Mouse (Mus musculus): ENCODE measurements around the gene Cpd.
A peak's percentile ranks its signal among the peaks of the same experiment; 100 is the strongest.

Cpd gene

DNA sequence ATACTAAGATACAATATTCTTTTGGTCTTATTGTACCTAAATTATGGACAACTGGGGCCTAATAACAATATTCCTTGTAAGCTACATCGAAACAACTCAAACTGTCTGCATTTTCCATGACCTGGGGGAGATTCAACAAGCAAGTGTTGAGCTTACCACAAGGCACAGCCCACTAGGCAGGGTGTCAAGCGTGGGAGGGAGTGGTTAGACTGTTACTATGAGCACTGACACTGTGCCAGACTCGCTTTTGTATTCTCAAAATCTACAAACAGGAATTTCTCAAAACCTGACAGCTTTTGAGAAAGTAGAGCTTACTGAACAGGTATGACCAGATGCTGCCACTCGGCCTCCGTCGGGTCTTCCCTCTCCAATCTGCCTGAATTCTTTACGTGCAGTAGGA is 55.5 kb downstream of the Cpd start:
- DNase-seq (ENCODE audit: low spot score in 2 of 2), result peak in 1 of 2 experiments; percentile 19

DNA sequence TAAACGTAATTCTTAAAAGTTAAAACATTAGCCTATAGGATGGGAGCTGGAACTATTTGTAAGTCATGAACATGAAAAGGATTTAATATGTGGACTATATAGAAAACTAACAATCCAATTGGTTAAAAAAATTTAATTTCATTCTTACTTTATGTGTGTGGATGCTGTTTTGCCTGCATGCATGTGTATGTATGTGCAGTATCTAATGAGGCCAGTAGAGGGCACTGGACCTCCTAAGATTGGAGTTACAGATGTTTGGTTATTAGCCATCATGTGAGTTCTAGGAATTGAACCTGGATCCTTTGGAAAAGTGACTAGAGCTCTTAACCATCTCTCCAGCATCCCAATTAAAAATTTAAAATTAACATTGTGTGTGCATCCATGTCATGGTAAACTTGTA is 57.6 kb downstream of the Cpd start:
- DNase-seq (ENCODE audit: low spot score in 2 of 2), result peak; percentile 18 to 23

DNA sequence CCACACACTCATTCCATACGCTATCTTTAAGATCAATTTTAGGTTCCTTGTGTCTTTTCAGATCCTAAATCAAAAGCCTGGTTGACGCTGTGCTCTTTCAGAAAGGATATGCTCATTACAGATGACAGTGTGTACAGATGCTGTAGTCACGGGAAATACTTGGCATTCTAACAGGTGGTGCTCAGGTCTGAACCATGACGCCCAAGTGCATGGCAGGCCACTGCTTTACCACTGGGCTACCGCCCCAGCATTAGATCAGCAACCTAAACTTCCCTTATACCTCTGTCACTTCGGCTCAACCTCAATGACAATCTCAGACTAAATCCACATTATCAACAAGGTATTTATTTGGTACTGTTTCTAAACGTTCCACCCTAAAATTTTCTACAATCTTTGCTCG is 71.3 kb downstream of the Cpd start:
- no peak for DNase-seq (ENCODE audit: low spot score in 2 of 2)

DNA sequence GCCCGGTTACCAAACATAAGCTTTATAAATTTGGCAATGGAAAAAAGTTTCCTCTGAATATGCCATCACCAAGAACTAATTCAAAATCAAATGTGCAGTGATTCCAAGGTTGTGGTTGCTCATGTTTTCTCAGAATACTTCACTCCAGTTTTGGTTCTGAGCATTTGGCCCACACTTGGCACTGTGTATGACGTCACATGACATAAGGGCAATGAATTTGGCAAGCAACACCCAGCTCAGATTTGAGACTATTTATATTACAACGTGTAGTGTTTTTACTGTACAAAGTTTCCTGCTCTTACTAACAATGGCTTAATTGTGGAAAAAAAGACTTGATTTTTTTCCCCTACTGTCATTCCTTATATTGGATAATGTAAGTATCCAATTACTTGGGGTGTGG is 73.0 kb downstream of the Cpd start:
- no peak for DNase-seq (ENCODE audit: low spot score in 2 of 2)

DNA sequence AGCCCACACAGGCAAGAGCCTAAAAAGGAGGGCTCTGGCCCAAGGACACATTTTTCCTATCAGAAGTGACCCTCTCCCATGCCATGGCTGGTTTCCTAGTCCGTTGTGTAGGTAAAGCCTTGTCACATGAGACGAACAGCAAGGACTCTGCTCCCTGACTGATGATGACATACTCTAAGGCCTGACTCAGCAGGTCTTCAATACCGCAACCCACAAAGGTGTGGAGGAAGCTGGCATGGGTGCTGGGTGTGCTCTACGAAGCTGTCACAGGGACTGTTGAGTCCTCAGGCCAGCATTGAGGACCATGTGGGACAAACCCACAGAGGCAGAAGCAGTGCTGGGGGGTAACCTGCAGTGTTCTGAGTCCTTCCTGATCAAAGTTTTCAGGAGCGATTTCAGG is 76.3 kb downstream of the Cpd start:
- DNase-seq (ENCODE audit: low spot score in 2 of 2), result no peak

DNA sequence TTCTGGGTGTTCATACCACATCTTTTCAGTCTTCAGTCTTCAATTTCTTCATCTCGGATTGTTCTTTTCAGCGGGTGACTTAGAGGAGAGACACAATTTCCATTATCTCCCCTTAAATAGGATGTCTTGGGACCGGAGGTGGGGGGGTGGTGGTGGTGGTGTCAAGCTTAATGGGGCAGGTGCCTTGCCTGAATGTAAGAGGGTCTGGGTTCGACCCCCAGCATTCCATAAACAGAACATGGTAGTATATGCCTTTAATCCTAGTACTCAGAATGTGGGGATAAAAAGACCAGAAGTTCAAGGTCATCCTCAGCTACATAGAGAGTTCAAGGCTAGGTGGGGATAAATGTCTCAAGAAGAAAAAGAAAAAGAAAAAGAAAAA is 83.1 kb downstream of the Cpd start:
- DNase-seq (ENCODE audit: low spot score in 2 of 2), result no peak

DNA sequence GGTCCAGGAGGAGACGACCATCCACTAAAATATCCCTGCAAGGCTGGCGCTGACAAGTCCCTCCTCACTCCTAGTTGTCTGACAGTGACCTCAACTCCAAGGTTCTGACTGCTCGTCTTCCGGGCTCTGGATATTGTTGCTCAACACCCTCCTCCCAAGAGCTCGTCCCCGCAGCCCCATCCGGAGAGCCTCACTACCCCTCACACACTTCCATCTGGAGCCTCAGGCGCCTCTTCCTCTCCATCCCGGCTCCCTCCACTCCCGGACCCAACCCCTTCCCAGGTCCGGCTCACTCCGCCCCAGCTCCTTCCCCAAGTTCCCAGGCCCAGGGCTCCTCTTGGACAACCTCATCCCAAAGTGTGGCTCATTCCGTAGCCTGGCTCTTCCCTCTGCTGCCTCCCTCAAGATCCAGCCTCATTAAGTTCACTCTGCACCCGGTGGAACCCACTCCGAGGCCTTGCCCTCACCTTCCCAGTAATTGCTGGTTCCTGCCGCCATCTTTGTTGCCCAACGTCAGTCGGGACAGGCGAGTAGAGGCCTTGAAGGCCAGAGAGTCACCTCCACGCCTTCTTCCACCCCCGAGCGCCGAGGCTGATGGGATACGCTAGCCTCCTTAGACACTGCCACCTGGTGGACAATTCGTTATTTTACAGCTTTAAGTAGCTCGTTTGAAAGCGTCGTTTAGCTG is 83.6 kb downstream of the Cpd start, which contains the start of gene Gosr1:
Gene Gosr1 (minus strand): TSS at position 527 of the 688 bp plus-strand sequence.
- peak; percentile 80 to 89 for DNase-seq (ENCODE audit: low spot score in 2 of 2)

DNA sequence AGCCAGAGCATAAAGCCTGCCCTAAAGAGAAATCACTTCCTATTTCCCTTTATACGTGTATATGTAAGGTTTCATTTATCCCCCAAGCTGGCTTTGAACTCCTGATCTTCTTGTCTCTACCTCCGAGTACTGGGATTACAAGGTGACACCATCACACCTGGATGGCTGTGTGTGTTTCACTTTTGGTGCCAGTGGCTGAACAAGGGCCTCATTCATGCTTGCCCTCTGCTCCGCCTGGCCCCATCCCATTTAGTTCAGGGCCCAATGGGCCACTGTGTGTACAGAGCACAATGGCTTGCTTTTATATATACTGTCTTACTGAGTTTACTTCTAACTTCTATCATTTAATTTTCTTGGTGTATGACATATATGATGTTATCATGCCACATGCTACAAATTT is 94.5 kb downstream of the Cpd start:
- DNase-seq (ENCODE audit: low spot score in 2 of 2), result no peak

DNA sequence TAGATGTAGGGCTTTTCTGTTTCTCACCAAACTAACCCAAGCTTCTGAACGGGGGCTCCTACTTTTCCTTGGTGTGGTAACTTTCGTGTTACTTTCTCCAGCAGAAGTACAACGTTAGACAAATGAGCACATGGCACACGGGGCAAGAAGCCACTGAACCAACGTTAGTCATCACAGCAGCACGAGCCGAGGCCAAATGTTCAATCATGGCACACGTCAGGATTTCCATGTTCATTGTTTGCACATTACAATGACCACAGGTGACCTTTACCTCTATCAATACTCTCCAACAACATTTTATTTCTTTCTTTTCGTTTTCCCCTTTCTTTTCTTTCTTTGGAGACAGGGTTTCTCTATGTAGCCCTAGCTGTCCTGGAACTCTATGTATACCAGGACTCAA is 98.0 kb downstream of the Cpd start:
- DNase-seq (ENCODE audit: low spot score in 2 of 2), result no peak

DNA sequence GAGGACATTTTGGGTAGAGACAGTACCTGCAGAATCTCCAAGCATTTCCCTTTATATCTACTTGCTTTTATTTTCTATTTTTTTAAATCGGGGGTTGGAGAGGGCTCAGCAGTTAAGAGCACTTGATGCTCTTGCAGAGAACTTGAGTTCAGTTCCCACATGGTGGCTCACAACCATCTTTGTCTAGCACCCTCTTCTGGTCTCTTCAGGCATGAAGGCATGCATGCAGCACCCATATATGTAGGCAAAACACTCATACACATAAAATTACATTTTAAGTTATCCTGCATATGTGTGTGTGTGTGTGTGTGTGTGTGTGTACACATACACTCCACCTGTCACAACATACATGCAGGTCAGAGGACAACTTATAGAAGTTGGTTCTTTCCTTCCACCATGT is 100.9 kb downstream of the Cpd start:
- no peak for DNase-seq (ENCODE audit: low spot score in 2 of 2)

DNA sequence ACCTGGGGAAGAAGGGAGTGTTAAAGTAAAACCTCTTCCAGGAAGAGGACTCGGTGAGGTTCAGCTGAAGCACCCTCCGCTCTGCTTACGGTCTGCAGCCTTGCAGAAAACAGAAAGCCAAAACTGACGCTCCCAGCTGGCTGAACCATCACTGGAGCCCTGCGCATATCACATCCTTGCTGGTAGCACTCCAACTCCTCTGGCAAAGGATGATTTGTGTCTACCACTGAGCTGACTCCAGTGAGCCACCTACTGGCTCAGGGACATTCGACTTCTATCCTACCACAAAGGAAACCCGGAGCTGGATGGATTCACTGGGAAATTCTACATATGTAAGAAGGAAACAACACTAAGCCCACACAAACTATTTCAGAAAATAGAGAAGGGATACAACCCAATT is 102.3 kb downstream of the Cpd start:
- DNase-seq (ENCODE audit: low spot score in 2 of 2), result peak in 1 of 2 experiments; percentile 34

DNA sequence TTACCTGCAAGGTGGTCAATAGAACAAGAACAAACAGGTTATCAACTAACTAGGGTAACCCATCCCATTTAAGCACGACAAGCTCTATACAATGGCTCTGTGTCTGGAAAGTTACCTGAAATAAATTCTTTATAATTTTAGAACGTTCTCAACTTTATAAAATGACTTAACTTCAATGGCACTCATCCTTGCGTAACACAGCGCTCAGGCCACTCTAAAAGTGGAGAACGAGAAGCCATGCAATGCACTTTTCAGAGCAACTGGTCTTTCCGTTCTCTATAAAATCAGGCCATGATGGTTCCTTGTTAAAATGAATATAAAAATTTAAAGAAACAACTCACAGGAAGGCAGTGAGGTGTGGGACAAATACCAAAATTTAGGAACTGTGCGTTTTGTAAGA is 104.3 kb downstream of the Cpd start:
- DNase-seq (ENCODE audit: low spot score in 2 of 2), result no peak

DNA sequence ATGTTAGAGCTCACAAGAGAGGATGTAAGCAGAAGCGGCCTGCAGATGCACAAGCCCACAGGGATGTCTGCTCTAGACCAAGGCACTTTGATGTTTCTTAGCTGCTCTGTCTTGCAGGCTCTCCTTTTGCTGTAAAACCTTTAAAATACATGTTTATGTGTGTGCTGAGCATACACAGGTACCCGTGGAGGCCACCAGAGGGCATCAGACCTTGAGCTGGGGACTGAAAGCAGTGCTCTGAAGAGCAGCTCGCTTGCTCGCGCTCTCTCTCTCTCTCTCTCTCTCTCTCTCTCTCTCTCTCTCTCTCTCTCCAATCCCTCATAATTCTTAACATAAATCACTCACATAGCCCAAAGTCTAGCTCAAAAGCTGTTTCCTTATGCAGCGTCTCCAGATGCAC is 107.7 kb downstream of the Cpd start:
- DNase-seq (ENCODE audit: low spot score in 2 of 2), result no peak

DNA sequence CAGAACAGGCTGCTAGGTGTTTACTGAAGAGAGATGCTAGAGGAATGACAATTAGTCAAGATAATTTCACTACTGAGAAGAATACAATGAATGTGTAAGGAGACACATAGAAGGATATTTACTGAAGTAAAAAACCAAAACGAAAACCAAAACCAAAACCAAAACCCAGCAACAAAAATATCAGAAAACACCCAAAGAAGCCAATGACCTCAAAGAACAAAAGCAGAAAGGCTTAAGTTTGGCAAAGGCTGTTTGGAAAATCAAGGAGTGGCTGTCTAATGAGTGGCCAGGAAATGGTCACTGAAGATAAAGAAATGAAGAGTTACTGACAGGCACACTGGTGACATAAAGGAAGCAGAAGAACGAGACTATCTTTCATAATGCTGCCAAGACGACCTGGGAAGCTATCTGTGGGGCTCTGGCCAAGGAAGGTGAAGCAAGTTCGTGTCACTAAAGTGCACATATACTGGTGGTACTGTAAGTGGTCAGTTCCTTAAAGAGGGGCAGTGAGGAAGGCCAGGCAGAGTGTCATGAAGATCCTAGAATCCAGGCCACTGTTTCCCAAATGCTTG is 111.0 kb downstream of the Cpd start:
- no peak for DNase-seq (ENCODE audit: low spot score in 2 of 2)

DNA sequence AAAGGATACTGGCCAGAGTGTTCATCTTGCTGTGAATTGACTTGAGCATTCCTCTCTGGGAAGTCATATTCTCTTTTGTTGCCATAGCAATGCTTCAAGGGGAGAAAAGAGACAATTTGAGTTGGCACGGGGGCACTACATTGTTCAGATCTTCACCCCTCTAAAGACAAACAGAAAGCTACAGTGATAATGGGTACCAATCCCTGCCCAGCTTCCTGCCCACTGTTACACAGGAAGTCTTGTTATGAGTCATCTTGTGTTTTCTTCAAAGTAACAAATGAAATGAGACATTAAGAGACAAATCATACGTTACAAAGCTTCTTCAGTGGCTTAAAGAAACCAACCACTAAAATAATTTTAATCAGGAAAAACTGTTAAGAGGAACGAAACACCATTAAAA is 112.3 kb downstream of the Cpd start:
- DNase-seq (ENCODE audit: low spot score in 2 of 2), result no peak

DNA sequence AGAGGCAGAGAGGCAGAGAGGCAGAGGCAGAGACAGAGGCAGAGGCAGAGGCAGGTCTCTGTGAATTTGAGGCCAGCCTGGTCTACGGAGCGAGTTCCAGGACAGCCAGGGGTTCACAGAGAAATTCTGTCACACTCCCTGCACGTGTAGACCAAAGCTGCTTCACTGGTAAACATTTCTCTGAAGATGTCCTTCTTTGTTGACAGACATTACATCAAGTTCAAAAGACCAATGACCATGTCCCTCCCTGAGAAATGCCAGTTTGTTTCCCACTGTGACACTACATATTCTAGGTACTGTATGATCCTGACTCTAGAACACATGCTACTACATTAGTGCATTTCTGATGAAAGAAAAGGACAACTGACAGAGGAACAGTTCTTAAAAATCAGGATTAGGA is 116.2 kb downstream of the Cpd start:
- no peak for DNase-seq (ENCODE audit: low spot score in 2 of 2)
